Mouse (Mus musculus) brain, embryonic 14.5 days (tissue): ENCODE results near the gene Rars.

Source experiments
- CTCF ChIP-seq: fragments of 200-500 bp; IDR thresholded peaks from 2 replicates; pipeline ENCODE4 v1.5.1; 2012; ENCODE audit warnings: inconsistent platforms, mild to moderate bottlenecking, moderate library complexity, borderline replicate concordance; ENCODE audit not compliant: insufficient read depth, insufficient read length; ENCODE audit errors: extremely low read depth
- POLR2A ChIP-seq: fragments of 200-500 bp; IDR thresholded peaks from 2 replicates; pipeline ENCODE4 v1.6.1; 2012; ENCODE audit warnings: mild to moderate bottlenecking, inconsistent platforms, borderline replicate concordance; ENCODE audit not compliant: poor library complexity, insufficient read depth, insufficient read length, severe bottlenecking; ENCODE audit errors: extremely low read depth

GRCm38 (mm10) chr11:35864981-35865604 lies 30.8 kb upstream of the Rars start:
- TF ChIP-seq POLR2A: no peak
- TF ChIP-seq CTCF: no peak
